Mouse (Mus musculus) ZHBTc4 (cell line): ENCODE data around the gene Zfp871.
"Not testable (repeated sequence)": the region's sequence is repeated elsewhere in the genome, so short reads cannot be mapped to it uniquely, and the experiment has no call there.

Experiments used
- DNase-seq: peaks from one replicate; pipeline ENCODE4 v3.0.0-alpha.2; 2011; ENCODE audit warnings: low read depth, low spot score

The Zfp871 gene

DNA sequence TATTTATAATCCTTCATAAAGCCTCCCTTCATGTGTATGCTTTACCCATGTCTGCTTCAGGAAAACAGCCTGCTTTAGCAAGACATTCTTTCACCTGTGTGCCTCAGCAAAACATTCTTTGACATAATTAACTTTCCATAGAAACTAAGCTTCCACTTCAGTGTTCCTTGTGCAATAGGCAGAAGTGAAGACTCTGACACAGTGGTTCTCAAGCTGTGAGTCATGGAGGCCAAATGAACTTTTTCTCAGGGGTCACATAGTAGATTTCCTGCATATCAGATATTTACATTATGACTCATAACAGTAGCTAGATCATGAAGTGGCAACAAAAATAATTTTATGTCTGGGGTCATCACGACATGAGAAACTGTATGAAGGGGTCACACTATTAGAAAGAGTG is 49.7 kb downstream of the Zfp871 start:
- DNase-seq, result no peak

DNA sequence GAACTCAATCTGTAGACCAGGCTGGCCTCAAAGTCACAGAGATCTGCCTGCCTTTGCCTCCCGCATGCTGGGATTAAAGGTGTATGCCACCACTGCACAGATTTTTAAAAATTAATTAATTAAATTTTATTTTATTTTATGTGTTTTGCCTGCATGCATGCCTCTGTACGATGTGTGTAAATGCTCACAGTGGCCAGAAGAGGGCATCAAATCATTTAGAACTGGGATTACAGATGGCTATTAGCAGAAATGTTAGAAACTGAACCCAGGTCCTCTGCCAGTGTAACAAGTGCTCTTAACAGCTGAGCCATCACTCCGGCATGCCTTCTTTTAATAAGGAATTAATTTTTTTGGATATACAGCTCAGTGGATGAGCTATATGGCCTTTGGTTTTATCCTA is 59.1 kb downstream of the Zfp871 start:
- peak; percentile 50 for DNase-seq

DNA sequence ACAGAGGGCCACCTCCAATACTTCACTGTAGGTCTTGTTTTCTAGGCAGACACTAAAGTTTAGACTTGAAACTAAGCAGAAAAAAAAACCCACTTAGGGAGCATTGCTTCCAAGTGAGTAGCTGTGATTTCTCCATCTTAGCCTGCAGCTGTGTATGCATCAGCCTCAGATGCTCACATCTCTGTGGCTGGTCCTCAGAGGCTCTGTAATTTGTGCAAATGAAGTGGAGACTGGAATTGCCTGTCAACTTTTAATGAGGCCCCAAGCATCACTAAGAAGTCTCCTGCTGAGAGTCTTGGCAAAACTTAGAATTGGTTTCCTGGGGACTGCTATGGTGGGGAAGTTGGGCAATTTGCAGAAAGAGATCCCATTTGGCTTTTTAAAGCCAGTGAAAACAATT is 61.7 kb downstream of the Zfp871 start:
- not testable (repeated sequence) for DNase-seq

DNA sequence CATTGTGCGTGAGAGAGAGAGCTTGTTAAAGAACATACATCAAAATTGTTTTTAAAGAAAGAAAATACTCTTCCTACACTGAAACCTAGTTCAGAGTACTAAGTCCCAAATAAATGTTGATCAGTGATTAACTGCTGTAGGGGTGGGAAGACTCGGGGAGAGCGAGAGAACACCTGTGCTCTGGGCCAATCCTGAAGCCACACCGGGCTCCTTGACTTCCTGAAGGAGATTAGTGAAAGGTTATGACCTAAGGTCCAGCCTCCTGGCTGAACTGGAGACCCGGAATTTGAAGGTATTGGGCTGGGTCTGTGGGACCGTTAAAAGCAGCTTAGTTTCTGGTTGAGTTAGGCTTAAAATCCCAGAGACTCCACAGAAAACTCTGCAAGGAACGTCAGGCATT is 65.3 kb downstream of the Zfp871 start:
- DNase-seq, result no peak

DNA sequence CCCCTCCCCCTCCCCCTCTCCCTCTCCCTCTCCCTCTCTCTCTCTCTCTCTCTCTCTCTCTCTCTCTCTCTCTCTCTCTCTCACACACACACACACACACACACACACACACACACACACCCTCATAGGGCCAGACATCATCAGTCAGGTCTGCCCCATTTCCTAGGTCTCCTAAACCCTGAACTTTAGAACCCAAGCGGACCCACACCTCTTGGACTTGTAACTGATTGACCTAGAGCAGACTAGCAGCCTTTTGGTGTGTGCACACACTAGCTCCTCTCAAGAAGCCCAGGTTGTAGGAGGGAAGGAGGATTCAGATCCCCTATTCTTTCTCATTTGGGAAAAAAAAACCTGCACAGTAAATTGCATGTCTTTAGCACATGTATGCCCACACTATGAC is 65.9 kb downstream of the Zfp871 start:
- not testable (repeated sequence) for DNase-seq
